In the genomic region with DNA sequence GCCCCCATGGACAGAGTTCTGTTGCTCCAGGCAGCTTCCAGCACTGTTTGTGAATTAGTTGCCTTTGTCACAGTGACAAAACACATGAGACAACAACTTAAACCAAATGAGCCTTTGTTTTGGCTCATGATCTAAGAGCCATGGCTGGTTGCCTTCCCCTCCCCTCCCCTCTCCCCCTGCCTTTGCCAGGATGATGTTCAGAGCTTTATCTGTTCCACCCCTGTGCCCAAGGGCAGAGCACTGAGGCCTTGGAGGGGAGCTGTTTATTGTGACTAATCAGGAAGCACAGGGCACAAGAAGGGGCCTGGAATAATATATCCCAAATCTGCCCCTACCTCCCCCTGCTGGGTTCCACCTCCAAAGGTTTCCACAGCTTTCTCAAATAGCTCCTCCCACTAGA, we compare ENCODE assay signal across 25 mouse cellular contexts. TPM values are rescaled to one million over a fixed set of nuclear protein-coding genes. Genes with fewer than 3 reads are reported as not detected.
DNase-seq lines count a peak whose midpoint lies in the region; ATAC-seq and TF ChIP-seq lines count a peak whose summit lies in the region.
"Had no signal": no experiment of that assay in that cellular context is flagged by ENCODE, and none has a peak within 500 bp of the region (broad histone marks: within the 10 kb centered on the region; RNA-seq: fewer than 3 reads in every experiment).

No protein-coding gene starts in this region.

- ATAC-seq in heart, embryonic 12.5 days (ENCODE audit: insufficient number of reproducible peaks, low FRiP score): no peak
- no peak for ATAC-seq in stomach, postnatal 0 days (ENCODE audit: low FRiP score, low TSS enrichment)
- ATAC-seq: forebrain, embryonic 13.5 days; inflammation-experienced regulatory T-cells, adult 6 months had no signal

- no peak for TF ChIP-seq EP300 in stomach, postnatal 0 days (optimal IDR thresholded peaks at IDR 0.05)
- no peak for TF ChIP-seq EP300 in heart, adult 2 months (IDR thresholded peaks at IDR 0.05; ENCODE audit: insufficient read depth, low read depth, low read length)

- no peak overlapping the region for H3K9ac ChIP-seq in heart, embryonic 12.5 days
- no peak overlapping the region for H3K9ac ChIP-seq in stomach, postnatal 0 days (ENCODE audit: low read length)
- H3K9ac ChIP-seq in heart, adult 2 months (ENCODE audit: low read depth, low read length): no peak overlapping the region
- H3K9ac ChIP-seq: embryonic facial prominence, embryonic 13.5 days; forebrain, embryonic 13.5 days; heart, embryonic 15.5 days; hindbrain, embryonic 14.5 days had no signal

- DNase-seq in heart, adult 11 months: peak; percentile 72
- peak; percentile 44 for DNase-seq in ovary, postnatal 36 days (ENCODE audit: low spot score)
- DNase-seq in ovary, postnatal 14 days (ENCODE audit: low spot score): no peak
- DNase-seq in adrenal gland, adult 8-10 months: peak; percentile 74
- DNase-seq in stomach, postnatal 0 days (ENCODE audit: low spot score): no peak
- DNase-seq in heart, adult 2 months: no peak
- DNase-seq: cerebellum, adult 11-12 months; gastrocnemius, postnatal 10 days; heart, postnatal 36 days; kidney, adult 2 months; layer of hippocampus, postnatal 36 days; lung, postnatal 4 days; right cerebral cortex, postnatal 14 days; spleen, adult 18-20 months; thymus, adult 18-20 months; thymus, postnatal 36 days had no signal

- H3K27ac ChIP-seq in heart, embryonic 12.5 days (ENCODE audit: poor library complexity, severe bottlenecking): no peak overlapping the region
- no peak overlapping the region for H3K27ac ChIP-seq in stomach, postnatal 0 days (replicated peaks)
- no peak overlapping the region for H3K27ac ChIP-seq in heart, adult 2 months
- H3K27ac ChIP-seq: embryonic facial prominence, embryonic 13.5 days; forebrain, embryonic 13.5 days; heart, embryonic 15.5 days; hindbrain, embryonic 14.5 days; kidney, postnatal 0 days; midbrain, embryonic 10.5 days had no signal

- H3K9me3 ChIP-seq in heart, embryonic 12.5 days (replicated peaks): no peaks in the 10 kb centered on the region
- H3K9me3 ChIP-seq in stomach, postnatal 0 days (ENCODE audit: control insufficient read depth, low read length): no peaks in the 10 kb centered on the region
- H3K9me3 ChIP-seq: embryonic facial prominence, embryonic 13.5 days; forebrain, embryonic 13.5 days; heart, embryonic 15.5 days; midbrain, embryonic 10.5 days had no signal

- H3K79me2 ChIP-seq in heart, adult 2 months (replicated peaks; ENCODE audit: control insufficient read depth, insufficient read depth, low read length): no peaks in the 10 kb centered on the region

- H3K4me3 ChIP-seq in heart, embryonic 12.5 days: no peak overlapping the region
- no peak overlapping the region for H3K4me3 ChIP-seq in stomach, postnatal 0 days (ENCODE audit: low read depth, low read length)
- H3K4me3 ChIP-seq in heart, adult 2 months: no peak overlapping the region
- H3K4me3 ChIP-seq: embryonic facial prominence, embryonic 13.5 days; erythroblast, embryonic 14.5 days; forebrain, embryonic 13.5 days; heart, embryonic 15.5 days; midbrain, embryonic 10.5 days had no signal

- H3K27me3 ChIP-seq in heart, embryonic 12.5 days (replicated peaks): peaks cover 14% of the 10 kb centered on the region; the same call in 1 of the 2 replicates
- H3K27me3 ChIP-seq in stomach, postnatal 0 days (ENCODE audit: control insufficient read depth, insufficient read depth, low read length): no peaks in the 10 kb centered on the region
- H3K27me3 ChIP-seq in heart, adult 2 months (ENCODE audit: control insufficient read depth, insufficient read depth, low read length): no peaks in the 10 kb centered on the region
- H3K27me3 ChIP-seq: embryonic facial prominence, embryonic 13.5 days; forebrain, embryonic 13.5 days; heart, embryonic 15.5 days had no signal

- no peak overlapping the region for H3K4me2 ChIP-seq in heart, embryonic 12.5 days
- no peak overlapping the region for H3K4me2 ChIP-seq in stomach, postnatal 0 days (replicated peaks; ENCODE audit: low read depth)
- H3K4me2 ChIP-seq: embryonic facial prominence, embryonic 13.5 days; forebrain, embryonic 13.5 days; heart, embryonic 15.5 days; hindbrain, embryonic 14.5 days had no signal

- no peak for TF ChIP-seq CTCF in stomach, postnatal 0 days (IDR thresholded peaks at IDR 0.05; ENCODE audit: low read depth)
- no peak for TF ChIP-seq CTCF in heart, adult 2 months (IDR thresholded peaks at IDR 0.05)

- no peaks in the 10 kb centered on the region for H3K4me1 ChIP-seq in heart, embryonic 12.5 days (replicated peaks)
- H3K4me1 ChIP-seq in stomach, postnatal 0 days (replicated peaks; ENCODE audit: control insufficient read depth, insufficient read depth): no peaks in the 10 kb centered on the region
- no peaks in the 10 kb centered on the region for H3K4me1 ChIP-seq in heart, adult 2 months (ENCODE audit: control insufficient read depth, insufficient read depth, low read length)
- H3K4me1 ChIP-seq: embryonic facial prominence, embryonic 13.5 days; forebrain, embryonic 13.5 days; heart, embryonic 15.5 days; midbrain, embryonic 10.5 days had no signal

- intact Hi-C loops in heart, adult 2 months (cut with DNase I): no loop called here

- TF ChIP-seq POLR2A in heart, adult 2 months (IDR thresholded peaks at IDR 0.05; ENCODE audit: insufficient read depth, low read depth, low read length): no peak

- no peaks in the 10 kb centered on the region for H3K36me3 ChIP-seq in heart, embryonic 12.5 days
- H3K36me3 ChIP-seq in stomach, postnatal 0 days (ENCODE audit: control insufficient read depth, insufficient read depth, low read length): no peaks in the 10 kb centered on the region
- no peaks in the 10 kb centered on the region for H3K36me3 ChIP-seq in heart, adult 2 months (ENCODE audit: control insufficient read depth, insufficient read depth, low read length)
- H3K36me3 ChIP-seq: embryonic facial prominence, embryonic 13.5 days; heart, embryonic 15.5 days; midbrain, embryonic 10.5 days had no signal

RNA-seq across cellular contexts. Expression of a gene that starts 11.6 kb away (rescaled TPM):
- polyA plus RNA-seq in heart, embryonic 12.5 days (2016; fragmentation: Nextera tagmentation; extraction: Ambion mirVana): 206 and 209 TPM in 2 replicates
- total RNA-seq in adrenal gland, adult 8-10 months (2022): 100 to 1,000 TPM; 178 to 239 (median 230) TPM
- polyA plus RNA-seq in stomach, postnatal 0 days (2015; fragmentation: Nextera tagmentation; extraction: Ambion mirVana): 163 and 168 TPM in 2 replicates
- 10 to 100 TPM; 40.4 to 44.5 TPM for total RNA-seq in heart, adult 2 months (2021)
- polyA plus RNA-seq in heart, adult 2 months (2012; rRNA removed): 63.0 and 79.2 TPM in 2 replicates

Comparison
In these comparisons a context has a peak if more than half of its experiments do, and no peak if none do; other contexts are left out.
1. DNase-seq: peak in heart, adult 11 months (single experiment), ovary, postnatal 36 days (single experiment) and adrenal gland, adult 8-10 months (single experiment); none in ovary, postnatal 14 days (single experiment), stomach, postnatal 0 days (single experiment) and heart, adult 2 months (0 of 2).